Mouse (Mus musculus): ENCODE measurements around the gene 1810055G02Rik.

The 1810055G02Rik gene

DNA sequence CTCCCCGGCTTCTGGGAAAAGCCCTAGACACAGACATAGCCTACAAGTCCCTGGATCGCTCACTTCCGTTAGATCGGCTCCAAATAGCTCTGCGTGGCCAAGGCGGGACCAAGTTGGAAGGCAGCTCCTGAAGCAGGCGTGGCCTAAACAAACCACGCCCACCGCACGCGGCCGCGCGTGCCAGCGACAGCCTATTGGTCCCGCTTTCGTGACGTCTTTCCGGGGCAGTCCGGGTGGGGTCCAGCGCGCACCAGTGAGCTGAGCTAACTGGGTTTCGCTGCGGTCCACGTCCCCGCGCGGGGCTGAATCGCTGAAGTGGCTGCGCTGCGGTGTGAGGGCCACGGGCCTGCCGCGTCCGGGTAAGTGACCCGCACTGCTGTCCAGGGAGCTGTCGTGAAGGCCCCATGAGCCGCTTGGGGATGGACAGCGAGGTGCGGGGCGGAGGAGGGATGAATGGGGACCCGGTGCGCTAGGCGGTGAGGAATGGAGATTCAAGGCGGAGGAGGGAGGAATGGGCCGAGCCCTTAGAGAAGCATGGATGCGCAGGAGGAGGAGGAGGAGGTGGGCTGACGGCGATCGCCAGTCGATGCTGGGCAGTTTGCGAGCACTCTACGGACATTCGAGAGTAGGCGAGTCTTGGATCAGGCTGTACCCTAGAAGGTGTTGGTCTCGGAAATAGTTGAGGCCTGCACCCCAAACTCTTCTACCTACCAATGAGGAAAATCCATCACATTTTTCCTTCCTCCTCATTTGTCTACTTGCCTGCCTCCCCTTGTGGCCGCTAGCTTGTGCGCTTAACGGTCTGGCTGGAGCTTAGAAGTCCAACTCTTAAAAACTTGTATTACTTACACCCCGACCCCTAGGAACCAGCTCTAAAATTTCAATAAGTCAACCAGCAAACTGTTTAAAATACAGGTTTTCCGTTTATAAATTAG, at the start of gene 1810055G02Rik:
Gene 1810055G02Rik (plus strand): TSS at position 216 of the 935 bp plus-strand sequence.
- DNase-seq (ENCODE audit: low read depth, low spot score), result peak; percentile 98

DNA sequence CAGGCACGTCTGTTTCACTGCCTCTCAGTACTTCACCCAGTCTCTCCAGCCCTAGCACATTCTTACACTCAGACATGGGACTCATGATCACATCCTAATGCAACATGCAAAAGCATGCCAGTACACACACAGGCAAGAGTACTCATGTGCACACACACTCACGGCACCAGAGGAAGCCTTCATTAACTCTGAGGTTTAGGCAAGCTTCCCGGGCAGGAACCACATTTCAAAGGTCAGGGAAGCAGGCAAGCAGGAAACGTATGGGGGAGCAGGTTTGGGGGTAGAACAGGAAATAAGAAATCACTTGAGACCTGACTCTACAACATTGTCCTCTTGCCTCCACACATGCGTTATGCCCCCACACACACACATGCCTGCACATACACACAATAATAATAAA, 42.6 kb upstream of the 1810055G02Rik start:
- DNase-seq (ENCODE audit: low read depth, low spot score), result peak; percentile 36

DNA sequence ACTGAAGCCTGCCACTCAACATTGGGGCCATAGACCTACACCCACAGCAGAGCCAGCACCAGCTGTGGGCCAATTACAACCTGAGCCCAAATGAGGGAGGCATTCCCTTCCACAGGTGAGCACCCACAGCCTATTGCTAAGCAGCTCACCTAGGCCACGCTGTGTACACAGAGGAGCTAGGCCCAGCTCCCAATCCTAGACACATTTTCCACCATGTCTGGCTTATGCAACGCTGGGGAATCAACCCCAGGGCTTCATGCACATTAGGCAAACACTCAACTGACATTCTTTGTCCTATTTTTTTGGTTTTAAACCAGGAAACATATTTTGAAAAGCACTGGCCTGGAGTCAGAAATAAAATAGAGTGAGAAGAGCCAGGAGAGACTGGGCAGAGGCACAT, 41.5 kb upstream of the 1810055G02Rik start:
- DNase-seq (ENCODE audit: low read depth, low spot score), result no peak

DNA sequence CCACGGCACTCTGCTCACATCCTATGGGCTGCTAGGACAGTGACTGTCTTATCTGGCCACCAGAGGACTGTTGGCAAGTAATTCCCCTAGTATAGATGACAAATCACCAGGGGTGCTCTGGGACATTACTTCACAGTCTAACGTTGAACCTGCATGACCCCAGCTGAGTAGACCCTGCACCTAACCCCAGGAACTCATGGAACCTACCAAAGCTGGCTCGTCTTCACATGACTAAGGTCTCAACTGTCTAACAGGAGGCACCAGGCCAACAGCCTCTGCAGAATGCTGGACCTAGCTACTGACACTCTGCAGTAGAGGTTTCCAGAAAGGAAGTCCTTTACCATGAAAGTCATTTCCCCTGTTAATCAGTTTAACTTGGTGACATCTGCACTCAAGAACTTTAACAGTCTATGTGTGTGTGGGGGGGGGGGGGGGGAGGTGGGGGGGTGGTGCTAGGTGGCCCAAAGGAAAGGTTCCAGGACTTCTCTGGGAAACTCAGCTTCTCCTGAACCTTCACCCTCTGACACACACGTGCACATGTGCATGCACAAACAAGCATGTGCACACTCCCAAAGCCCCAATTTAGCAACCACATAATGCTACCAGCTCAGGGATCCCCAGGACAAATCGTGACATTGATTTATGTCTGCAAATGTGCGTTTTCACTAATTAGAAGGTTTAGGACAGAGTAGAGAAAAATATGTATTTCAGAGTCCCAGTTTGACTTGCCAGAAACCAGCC, 40.8 kb upstream of the 1810055G02Rik start:
- no peak for DNase-seq (ENCODE audit: low read depth, low spot score)

DNA sequence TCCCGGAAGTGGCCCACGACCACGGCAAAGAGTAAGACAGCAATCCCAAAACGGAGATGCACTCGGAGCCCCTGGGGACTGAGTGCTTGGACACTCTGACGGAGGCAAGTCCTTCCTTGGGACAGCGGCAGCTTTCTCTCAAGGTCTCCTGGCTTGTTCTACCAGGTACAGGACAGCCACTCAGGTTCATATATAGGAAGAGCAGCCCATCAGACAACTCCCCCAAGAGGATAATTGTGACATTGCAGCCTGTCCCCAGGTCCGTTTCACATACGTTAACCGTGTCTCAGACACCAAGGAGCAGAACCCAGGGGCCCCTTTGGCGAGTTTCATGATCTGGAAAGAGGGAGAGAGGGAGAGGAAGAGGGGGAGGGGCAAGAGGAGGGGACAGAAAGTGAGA, 40.1 kb upstream of the 1810055G02Rik start:
- DNase-seq (ENCODE audit: low read depth, low spot score), result peak; percentile 76

DNA sequence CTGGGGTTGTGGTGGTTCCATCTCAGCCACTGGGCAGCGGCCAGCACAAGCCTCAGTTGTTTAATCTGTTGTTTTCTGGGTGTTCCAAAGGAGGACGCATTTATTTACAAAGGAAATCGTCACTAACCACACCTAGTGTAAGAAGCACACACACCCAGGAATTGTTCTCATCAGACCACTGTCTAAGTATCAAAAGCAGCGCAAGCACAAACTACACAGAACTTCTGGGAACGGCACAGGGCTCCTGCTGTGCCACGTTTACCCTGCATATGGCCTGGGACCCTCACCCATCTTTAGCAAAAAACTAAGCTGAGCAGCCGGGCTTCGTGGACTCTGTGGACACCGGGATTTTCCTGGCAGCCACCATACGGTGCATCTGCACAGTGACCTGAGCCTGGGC, 39.5 kb upstream of the 1810055G02Rik start:
- DNase-seq (ENCODE audit: low read depth, low spot score), result no peak

DNA sequence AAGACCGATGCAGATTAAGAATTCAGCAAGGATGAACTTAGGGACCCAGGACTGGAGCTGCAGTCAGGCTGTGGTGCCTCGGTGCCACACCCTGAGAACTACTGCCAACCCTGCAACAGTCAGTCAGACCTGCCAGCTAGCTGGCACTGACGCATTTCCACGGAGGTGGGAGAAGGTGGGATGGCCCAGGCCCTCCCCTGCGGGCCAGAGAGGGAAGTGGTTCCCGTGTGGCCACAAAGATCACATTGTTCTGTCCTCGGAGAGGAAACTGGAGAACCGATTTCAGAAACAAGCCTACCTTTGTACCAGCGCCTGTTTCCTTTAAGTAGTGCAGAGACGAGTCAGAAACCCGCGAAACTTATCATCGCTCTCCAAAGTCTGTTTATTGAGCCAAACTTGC, 39.0 kb upstream of the 1810055G02Rik start:
- peak; percentile 41 for DNase-seq (ENCODE audit: low read depth, low spot score)

DNA sequence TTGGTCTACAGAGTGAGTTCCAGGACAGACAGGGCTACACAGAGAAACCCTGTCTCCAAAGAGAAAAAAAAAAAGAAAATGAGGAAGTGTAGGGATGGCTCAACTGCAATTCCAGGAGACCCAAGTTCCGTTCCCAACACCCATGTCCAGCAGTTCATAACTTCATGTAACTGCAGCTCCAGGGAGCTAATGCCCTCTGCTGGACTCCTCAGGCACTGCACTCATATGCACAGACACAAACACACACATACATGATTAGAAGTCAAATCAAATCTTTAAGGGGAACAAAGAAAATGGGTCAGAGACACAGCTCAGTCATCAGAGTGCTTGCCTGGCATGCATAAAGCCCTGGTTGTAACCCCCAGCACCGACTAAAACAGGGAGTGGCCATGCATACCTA, 34.9 kb upstream of the 1810055G02Rik start:
- DNase-seq (ENCODE audit: low read depth, low spot score), result peak; percentile 34

DNA sequence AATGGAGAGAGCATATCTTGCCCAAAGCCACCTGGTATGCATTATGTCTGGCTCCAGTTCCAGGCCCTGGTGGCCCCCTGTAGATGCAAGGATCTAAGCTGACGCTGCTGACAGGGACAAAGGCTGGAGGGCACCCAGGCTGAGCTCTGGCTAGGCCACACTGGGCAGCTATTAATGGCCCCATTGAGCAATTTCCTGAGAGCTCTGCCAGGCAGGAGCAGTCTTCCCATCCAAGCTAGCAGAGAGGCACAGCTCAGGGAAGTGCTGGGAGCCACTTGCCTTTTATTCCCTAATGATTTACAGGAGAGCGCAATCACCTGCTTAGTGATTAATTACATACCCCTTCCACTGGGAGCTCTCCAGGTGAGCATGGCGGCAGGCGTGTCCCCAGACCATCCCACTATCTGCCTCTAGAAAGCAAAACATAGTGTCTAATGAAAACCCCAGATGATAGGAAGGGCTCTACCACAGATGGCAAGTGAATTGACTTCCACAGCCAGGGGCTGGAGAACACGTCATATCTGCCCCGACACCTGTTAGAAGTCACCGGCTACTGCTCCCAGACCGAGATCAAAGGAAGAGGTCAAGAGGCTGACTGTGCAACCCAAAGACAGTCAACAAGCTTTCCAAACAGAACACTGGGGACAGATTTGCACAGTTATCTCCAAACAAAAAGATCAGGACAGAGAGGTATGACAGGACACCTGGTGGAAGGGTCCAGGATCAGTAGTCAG, 33.8 kb upstream of the 1810055G02Rik start:
- DNase-seq (ENCODE audit: low read depth, low spot score), result no peak

DNA sequence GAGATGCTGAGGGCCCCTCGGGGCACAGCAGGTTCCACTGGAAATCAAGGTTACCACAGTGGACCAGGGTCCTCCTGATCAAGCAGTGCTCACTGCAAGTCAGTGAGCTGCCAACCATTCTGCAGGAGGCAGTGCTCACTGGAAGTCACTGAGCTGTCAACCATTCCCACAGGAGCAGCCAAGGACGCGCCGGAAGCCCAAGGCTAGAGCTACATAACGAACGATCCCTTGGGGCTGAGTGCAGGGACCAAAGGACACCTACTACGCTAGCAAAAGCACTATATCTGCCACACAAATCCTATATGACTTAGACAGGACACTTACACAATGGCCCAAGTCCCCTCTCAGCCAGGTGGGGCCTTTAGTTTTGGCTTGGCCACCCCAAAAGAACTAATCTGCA, 27.4 kb upstream of the 1810055G02Rik start:
- DNase-seq (ENCODE audit: low read depth, low spot score), result no peak

DNA sequence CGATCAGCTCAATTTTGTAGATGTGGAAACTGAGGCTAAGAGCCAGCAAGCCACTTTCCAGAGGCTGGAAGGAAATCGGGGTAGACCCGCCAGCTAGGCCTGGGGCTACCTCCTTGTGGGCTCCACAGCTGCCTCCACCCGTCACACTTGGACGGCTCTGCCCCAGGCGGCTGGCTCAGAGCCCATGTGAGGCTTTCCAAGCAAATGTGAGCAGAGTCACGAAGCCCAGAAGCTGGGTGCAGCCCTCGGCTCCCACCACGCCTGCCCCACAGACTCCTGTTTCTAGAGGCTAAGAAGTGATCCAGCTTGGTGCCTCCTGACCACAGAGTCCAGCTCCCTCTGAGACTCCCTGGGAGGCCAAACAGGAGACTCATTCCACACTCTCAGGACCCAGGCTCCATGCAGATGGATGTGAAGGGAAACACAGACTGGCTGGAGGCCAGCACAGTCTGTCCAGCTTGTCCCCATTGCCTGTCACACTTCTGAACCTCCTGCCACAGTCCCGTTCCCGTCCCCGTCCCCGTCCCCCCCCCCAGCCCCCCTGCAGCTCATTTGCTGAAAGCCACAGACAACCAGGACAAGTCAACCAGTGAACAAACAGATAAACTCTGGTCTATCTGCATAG, 26.7 kb upstream of the 1810055G02Rik start:
- DNase-seq (ENCODE audit: low read depth, low spot score), result no peak

DNA sequence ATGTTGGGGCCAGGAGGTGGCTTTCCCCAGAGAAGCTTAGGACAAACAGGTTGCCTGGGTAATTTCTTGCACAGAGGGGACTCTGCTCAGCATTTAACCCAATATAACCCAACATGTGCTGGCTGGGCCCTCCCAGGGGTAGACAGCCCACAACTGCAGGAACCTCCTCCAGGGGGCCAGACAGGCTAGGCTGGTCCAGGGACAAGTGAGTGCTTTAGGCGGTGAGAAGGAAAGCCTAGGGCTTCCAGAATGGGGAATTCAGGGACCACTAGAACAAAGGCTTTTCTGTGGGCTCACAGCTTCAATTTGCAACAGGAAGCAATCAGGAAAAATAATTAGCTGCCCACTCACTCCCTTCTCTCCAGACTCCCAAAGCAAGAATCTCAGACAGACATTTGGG, 23.7 kb upstream of the 1810055G02Rik start:
- no peak for DNase-seq (ENCODE audit: low read depth, low spot score)

DNA sequence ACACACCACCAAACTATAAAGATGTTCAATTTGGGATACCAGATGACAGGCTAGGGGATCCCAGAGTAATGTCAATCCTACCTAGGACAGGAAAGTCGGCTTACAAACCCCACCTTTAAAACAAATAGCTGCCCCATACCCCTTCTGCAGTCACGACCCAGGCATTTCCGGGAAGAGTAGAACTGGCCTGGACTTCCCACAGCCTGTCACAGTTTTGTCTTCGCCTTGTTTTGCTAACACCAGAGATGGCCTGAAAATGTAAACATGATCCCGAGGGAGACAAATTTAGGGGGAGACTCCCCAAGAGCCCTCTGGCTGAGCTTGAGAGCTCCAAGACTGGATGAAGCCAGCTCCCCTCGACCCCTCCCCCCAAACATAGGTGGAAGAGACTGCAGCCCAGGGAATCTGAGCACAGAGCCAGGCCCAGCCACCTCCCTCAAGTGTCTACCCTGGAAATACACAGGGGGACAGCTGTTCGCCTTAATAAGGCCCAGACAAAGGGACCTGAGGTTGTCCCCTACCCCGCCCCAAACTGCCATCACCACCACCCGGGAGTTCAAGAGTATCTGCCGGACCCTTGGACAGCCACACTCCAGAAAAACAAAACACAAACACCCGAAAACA, 23.0 kb upstream of the 1810055G02Rik start:
- no peak for DNase-seq (ENCODE audit: low read depth, low spot score)

DNA sequence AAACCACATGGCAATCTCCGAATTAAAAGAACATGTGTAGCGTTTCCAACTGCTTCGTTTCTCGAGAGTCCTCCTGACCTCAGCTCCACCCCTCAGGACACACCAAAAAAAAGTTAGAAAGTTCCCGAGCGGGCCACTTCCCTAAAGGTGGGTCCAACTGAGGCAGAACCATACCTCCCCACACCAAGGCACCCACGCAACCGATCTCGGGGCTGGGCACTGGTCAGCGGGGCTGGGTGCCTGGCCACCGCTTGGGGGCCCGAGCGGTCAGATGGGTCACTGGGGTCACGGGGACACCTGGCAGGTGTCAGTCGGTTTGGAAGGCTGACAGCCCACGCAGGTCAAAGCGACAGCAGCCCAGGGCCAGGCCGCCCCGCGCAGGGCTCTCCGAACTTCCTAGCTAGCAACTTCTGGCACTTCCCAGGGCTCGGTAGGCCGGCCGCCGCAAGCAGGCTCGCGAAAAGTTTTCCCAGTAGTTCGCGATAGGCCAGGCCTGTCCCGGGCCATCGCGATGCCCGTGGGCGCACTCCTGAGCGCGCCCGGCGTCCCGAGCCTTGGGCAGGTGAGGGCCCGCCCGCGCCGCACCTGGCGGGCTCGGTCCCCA, 22.4 kb upstream of the 1810055G02Rik start:
- peak; percentile 25 for DNase-seq (ENCODE audit: low read depth, low spot score)

DNA sequence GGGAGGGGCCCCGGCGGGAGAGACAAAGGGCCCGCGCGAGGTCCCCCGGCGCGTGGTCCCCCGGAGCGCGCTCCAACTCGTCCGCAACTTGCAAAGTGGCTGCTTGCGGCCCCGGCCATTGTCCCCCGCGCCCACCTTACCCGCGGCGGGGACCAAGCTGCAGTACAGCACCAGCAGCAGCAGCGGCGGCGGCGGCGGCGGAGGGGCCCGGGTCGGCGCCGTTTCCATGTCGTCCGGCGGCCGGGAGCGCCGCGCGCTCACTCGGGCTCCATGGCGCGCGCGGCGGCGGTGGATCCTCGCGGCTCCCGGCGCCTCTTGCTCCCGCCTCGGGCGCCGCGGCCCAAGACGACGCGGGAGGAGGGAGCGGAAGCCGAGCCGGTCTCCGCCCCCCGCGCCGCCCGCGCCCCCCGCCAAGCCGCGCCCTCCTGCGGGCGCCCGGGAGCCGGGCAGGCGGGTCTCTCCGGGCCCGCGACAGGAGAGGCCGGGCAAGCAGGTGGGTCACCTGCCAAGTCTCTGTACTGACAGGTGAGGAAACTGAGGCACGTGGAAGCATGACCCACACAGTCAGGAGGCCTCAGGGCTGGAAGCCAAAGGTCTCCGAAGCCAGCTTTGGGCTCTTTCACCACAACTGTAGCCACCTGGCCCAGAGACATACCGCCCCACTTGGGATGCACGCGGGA, 21.7 kb upstream of the 1810055G02Rik start, which contains the start of gene Lrp5:
Gene Lrp5 (minus strand): TSS at position 350 of the 680 bp plus-strand sequence.
- DNase-seq (ENCODE audit: low read depth, low spot score), result peak; percentile 54

DNA sequence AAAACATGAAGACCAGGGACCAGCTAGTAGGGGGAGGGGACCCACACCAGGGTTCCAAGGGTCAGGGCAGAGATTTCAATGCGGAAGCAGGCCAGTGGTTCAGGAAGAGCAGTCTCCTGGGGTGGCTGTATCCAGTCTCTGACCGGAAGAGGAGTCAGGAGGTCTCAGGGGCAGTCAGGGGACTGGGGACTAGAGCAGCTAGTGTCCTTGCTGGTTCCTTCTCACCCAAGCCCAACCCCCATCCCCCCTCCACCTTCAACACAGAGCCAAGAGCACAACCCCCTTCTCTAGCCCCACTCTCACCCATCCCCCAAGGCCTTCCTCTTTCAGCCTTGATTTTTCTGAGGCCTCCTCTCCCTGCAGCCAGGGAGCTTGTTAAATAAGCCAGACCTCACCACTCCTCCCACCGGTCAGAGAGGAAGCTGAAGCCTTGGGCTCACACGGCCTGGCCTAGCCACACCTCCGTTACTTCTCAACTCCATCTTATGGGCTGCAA, 20.4 kb upstream of the 1810055G02Rik start:
- DNase-seq (ENCODE audit: low read depth, low spot score), result no peak

DNA sequence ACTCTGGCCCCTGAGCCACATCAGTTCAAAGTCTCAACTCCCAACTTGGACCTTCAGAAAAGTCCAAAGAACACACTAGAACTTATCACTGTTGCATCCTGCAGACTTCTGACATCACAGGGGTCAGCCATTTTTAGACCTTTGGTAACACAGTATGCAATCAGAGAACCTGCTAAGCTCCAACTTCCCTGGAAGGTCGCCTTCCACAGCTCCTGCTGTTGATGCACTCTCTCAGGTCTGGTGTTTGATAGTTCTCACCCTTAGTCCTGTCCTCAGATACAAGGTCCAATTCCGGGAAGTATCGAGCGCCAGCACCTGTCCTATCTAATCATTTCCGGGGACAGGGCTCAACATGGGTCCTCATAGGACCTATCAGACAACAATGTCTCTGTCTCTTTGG, 16.8 kb upstream of the 1810055G02Rik start:
- DNase-seq (ENCODE audit: low read depth, low spot score), result no peak

DNA sequence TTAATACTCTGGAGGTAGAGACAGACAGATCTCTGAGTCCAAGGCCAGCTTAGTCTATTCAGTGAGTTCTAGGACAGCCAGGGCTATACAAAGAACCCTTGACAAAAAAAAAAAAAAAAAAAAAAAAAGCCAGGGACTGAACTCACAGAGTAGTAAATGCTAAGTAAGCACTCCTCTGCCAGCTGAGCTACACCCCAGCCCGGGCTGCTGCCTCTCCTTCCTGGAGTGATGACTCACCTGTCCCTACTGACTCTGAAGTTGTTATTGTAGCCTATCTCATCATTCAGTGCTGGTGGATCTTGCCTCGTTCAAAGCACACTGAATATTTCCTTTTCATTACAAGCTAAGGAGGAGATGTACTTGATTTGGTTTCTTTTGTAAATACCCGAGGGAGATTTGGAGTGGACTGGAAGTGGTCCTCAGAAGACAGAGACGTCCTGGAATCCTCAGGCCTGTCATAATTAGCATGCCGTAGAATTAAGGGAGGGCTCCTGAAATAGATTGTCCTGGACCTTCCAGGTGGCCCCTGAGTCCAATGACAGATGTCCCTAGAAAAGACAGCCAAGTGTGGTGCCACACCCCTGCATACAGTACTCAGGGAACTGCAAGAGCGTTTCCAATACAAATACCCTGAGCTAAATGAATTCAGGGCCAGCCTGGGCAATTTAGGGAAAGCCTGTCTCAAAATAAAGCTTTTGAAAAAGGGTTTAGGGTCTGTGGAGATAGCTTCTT, 15.5 kb upstream of the 1810055G02Rik start:
- DNase-seq (ENCODE audit: low read depth, low spot score), result no peak

DNA sequence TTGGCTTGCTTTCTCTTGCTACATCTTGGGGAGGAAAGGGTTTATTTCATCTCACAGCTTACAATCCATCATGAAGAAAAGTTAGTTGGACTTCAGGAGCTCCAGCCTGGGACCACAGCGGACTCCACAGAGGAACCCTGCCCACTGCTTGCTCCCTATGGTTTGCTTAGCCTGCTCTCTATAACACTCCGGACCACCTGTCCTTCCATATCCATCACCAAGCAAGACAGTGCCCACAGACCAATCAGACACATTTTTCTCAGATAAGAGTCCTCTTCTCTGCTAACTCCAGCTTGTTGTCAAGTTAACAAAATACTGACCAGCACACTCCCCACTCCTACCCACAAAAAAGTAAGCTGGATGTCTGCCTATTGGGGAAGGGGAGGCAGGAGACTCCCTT, 13.6 kb upstream of the 1810055G02Rik start:
- DNase-seq (ENCODE audit: low read depth, low spot score), result no peak

Measured in CD4-positive, CD25-positive, alpha-beta regulatory T cell, adult 2 months (primary cell).